Mouse (Mus musculus): ENCODE measurements around the gene Srp68.

Srp68 gene

DNA sequence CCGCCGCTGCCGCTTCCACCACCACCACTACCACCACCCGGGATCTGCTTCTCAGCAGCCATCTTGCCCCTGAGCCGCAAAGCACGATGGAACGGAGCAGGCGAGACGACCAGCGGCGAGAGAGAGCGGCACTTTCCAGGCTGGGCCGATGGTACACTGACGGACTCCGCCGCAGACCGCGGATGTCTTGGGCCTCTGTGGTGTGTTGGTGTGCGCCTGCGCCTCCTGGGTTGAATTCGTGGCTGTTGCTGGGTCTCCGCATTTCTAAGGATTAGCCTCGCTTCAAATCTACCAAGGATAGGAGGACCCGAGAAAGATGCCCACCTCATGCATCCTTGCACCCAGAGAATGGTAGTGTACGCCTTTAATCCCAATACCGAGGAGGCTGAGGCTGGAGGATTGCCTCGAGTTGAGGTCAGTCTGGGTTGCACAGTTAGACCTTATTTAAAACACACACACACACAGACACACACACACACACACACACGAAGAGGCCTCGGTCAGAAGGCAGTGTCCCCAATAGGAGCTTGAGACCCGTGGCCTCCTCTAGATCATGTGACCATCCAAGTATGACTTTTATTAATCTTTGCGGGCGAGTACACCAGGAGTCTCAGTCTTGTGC is at the start of gene Srp68:
Srp68 (minus strand) TSS at position 173 of the 622 bp plus-strand sequence.
- DNase-seq, result peak; percentile 92

DNA sequence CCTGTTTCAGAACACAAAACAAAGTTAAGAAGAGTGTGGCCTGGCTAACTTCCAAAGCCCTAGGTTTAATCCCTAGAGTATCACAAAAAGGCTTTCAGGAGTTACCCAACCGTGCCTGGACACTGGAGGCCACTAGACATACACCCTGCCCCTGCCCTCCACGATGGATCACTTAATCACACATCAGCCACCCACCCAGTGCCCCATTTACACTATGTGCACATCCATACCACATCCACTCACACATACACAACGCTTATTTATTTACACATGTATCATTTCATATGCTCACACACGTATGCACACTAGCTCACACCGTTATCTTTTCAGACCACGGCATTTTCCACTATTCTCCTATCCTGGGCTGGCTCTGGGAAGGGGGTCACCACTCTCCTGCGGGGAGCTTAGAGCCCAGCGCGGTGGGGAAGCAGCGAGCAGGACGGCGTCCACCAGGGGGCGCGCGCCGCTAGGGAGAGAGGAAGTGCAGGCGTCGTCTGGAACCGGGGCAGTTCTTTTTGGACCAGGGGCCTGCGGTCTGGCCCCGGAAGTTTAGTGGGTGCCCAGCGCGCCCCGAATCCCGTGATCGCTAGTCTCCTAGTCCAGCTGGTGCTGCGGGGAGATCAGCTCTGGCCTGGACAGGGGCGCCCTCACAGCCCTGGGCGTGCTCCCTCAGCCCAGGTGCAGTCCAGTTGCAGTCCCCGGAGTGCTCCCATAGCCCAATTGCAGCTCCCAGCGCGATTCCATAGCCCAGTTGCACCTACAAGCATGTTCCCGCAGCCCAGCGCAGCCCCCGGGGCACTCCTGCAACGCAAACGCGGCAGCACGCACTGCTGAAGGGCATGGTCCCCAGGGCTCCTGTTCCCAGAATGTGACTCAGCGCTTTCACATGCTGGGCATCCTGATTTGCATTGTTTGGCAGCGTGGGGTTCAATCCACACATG is 45.0 kb upstream of the Srp68 start:
- DNase-seq, result peak; percentile 73

GRCm38 (mm10) chr11:116312359-116312758 is 38.3 kb upstream of the Srp68 start:
- DNase-seq, result no peak

DNA sequence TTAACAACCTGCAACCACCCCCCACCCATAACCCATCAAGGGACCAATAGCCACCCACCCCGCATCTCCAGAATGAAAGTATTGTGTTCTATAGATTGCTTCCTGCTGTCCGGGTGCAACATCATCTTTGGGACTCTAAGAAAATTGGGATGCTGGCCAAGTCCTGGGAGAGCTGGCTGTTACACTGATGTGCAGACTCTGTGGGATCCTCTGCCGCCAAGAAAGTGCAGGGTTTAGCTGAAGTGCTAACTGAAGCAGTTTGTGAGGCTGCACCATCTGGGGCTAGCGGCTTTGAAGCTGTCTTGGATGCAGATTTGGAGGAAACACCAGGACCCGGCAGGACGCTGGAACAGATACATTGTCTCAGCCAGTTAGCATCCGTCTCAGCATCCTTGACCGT is 37.2 kb upstream of the Srp68 start:
- DNase-seq, result no peak

GRCm38 (mm10) chr11:116309601-116310000 is 35.6 kb upstream of the Srp68 start:
- no peak for DNase-seq

DNA sequence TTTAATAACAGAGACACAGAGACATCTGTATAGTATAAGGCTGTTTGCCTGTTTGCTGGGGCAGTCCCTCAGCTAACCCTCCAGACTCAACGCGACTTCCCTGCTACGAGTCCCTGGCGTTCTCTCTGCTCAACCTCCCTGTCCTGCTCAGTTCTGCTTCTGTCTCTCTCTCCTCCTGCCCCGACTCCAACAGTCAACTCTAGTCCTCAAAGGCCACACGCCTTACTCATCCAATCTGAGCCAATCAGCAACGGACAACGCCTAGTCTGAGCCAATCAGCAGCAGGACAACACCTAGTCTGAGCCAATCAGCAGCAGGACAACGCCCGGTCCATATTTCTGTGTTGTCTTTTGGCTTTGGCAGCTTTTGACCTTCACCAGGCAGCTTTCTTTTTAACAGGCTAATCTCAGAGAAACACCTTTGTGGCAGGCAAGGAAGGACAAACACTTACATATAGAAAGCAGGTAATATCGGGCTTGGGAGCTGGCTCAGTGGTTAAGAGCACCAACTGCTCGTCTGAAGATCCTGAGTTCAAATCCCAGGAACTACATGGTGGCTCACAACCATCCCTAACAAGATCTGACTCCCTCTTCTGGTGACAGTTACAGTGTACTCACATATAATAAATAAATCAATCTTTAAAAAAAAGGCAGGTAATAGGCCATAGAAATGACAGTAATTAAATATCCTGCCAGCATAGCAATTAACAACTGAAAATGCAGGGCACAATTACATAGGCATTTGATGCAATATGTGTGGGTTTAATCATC is 33.9 kb upstream of the Srp68 start:
- peak; percentile 44 for DNase-seq

DNA sequence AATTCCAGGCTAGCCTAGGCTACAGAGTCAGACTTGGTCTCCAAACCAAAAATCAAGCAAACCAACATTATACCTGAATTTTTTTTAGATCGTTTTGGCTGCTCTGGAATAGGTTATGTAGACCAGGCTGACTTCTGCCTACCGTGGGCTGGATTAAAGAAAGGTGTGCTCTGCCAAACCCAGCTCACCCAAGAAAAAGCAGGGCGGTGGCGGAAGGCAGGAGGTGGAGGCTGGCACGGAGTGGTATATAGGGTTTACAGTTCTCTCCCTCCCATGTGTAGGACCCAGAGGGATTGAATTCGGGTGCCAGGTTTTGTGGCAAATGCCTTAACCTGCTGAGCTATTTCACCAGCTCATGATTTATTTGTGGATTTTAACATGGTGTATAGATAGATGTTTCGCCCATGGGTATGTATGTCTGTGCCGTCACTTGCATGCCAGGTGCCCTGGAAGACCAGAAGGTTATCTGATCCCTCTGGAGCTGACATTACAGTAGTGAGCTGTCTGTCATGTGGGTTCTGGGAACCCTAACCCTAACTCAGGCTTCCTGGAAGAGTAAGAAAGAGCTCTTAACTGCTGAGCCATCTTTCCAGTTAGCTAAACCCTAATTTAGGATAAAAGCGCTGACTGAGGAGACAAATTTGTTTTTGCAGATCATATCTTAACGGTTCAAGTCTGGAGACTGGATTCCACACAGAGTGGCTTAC is 33.2 kb upstream of the Srp68 start, which contains the start of gene Exoc7:
Exoc7 (minus strand) TSS at position 215 of the 707 bp plus-strand sequence.
- no peak for DNase-seq

GRCm38 (mm10) chr11:116306126-116306982 is 32.3 kb upstream of the Srp68 start:
- peak; percentile 94 for DNase-seq

- DNase-seq, result no peak
These were observed 31.4 kb upstream of the Srp68 start for GRCm38 (mm10) chr11:116305423-116305822.

GRCm38 (mm10) chr11:116298621-116299020 is 24.6 kb upstream of the Srp68 start:
- DNase-seq, result peak; percentile 88

- DNase-seq, result peak; percentile 85
These were observed 24.2 kb upstream of the Srp68 start for GRCm38 (mm10) chr11:116298221-116298620.

DNA sequence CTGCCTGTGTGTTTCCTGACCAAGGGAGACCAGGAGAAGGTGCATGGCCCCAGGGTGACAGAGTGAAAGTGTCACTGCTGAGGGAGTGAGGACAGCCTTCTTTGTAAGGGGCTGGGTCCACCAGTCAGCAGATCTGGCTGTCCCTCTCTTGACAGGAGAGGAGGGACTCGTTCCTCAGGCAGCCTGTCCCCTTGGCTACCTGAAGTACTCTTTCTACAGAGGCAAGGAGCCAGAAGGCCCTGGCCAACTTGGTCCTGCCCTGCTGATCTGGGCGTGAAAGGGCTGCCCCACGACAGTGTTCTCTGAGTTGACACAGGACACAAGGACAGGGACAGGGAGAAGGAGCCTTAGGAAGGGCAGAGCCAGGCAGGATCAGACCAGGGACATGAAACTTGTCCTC is 23.0 kb upstream of the Srp68 start:
- peak; percentile 46 for DNase-seq

DNA sequence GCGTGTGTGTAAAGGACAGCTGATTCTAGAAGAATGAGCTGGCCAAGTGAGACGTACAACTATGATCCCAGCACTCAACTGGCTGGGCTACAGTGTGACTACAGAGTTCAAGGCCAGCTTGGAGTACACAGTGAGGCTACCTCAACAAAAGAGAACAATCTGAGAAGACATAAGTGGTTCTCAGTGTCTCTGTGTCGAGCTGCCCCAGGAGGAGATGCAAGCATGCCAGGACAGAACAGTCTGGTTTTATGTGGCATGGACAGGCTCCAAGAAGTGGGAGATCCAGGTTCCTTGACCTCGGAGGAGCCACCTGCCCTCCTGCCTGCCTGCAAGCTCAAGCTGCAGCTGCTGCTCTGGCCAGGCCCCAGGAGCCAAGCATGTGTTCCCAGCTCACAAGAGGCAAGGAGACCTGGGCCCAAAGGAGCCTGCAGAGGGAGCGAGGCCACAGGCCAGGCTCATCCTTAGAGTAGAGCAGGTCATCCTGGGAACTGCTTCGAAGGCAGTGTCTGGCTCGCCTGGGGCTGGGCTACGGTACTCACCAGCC is 22.2 kb upstream of the Srp68 start:
- peak; percentile 56 for DNase-seq

DNA sequence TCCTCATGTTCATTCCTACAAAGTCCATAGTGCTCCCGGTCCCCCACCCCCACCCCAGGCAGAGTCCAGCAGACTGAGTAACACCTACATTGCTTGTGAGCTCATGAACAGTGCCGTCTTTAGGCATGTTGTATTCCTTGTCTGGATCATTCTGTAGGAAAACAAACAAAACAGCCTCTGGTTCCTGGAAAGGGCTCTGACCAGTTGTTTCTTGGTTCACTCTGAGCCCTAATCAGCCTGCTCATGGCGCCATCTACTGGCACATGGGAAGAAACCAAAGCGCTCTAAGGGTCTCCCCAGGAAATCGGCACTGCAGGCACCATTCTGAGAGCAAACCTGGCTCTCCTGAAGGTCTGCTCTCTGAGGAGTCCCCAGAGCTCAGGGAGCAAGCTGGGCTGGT is 20.3 kb upstream of the Srp68 start:
- no peak for DNase-seq

GRCm38 (mm10) chr11:116293538-116294137 is 19.6 kb upstream of the Srp68 start:
- no peak for DNase-seq

GRCm38 (mm10) chr11:116292401-116292800 is 18.4 kb upstream of the Srp68 start:
- DNase-seq, result no peak

- DNase-seq, result no peak
These were observed 16.5 kb upstream of the Srp68 start for GRCm38 (mm10) chr11:116290556-116290955.

GRCm38 (mm10) chr11:116287351-116287750 is 13.3 kb upstream of the Srp68 start:
- no peak for DNase-seq

DNA sequence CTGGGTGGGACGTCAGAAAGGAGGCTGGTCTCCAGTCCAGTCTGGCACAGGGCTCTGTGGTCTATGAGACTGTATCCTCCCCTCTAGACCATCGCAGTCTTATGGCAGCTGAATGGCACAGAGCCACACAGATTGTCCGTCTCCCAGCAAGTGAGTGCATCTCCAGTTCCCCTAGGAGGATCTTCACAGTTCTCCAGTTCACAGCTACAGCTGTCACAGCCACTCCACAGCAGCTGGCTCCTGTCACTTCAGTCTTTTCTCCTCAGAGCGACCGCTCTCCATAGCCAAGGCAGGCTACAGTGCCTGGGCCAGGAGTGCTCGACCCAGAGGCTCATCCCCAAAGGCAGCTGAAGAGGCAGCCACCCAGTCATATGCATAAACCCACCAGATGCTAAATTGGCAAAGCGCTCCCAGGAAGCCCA is 11.8 kb upstream of the Srp68 start:
- DNase-seq, result no peak

- no peak for DNase-seq
These were observed 10.0 kb upstream of the Srp68 start for GRCm38 (mm10) chr11:116283982-116284381.

Measured in cerebellum, adult 9-11 months (tissue).